Mouse (Mus musculus): ENCODE results near the gene Cacna1d. TPM values are rescaled to one million over a fixed set of nuclear protein-coding genes. Genes with fewer than 3 reads are reported as not detected.

Cacna1d gene
- total RNA-seq (2014; rRNA removed) (22.0 and 27.6 TPM in 2 replicates), polyA plus RNA-seq (2015; fragmentation: Nextera tagmentation; extraction: Ambion mirVana) (6.1 and 6.9 TPM in 2 replicates)

- no peak within 1 kb of the TSS for H3K9ac ChIP-seq (replicated peaks; ENCODE audit: low read length)
- no peaks in the 10 kb centered on the region for H3K27me3 ChIP-seq (ENCODE audit: insufficient read depth, low read length)
- H3K4me2 ChIP-seq (ENCODE audit: low read depth, low read length): no peak within 1 kb of the TSS
- H3K4me3 ChIP-seq (ENCODE audit: low read length): no peak within 1 kb of the TSS
- H3K36me3 ChIP-seq (ENCODE audit: insufficient read depth, low read length): peaks cover 10% of the 10 kb centered on the region
- no peak within 1 kb of the TSS for H3K27ac ChIP-seq
- no peaks in the 10 kb centered on the region for H3K9me3 ChIP-seq (ENCODE audit: low read length)
- no peak for ATAC-seq
- 89% methylated on average over 9 of the region's 9 CpGs for WGBS
- H3K4me1 ChIP-seq (ENCODE audit: insufficient read depth, low read length): no peaks in the 10 kb centered on the region
- DNase-seq (ENCODE audit: low spot score): no peak
- TF ChIP-seq CTCF (IDR thresholded peaks at IDR 0.05; ENCODE audit: low read depth): no peak
These were observed at the start of gene Cacna1d for GRCm38 (mm10) chr14:30491342-30491741. Cacna1d (minus strand) TSS chr14:30491455.

- WGBS: 73% methylated on average over 6 of the region's 6 CpGs
- DNase-seq (ENCODE audit: low spot score) (no peak), ATAC-seq (no peak)
- H3K27me3 ChIP-seq (ENCODE audit: insufficient read depth, low read length): no peaks in the 10 kb centered on the region
- H3K4me1 ChIP-seq (ENCODE audit: insufficient read depth, low read length): 0 out of 2 replicates have a peak, but pooled peaks cover 2% of the 10 kb centered on the region
- no peak overlapping the region for H3K27ac ChIP-seq
- no peaks in the 10 kb centered on the region for H3K36me3 ChIP-seq (ENCODE audit: insufficient read depth, low read length)
- no peaks in the 10 kb centered on the region for H3K9me3 ChIP-seq (ENCODE audit: low read length)
- H3K4me2 ChIP-seq (ENCODE audit: low read depth, low read length): no peak overlapping the region
- TF ChIP-seq CTCF (IDR thresholded peaks at IDR 0.05; ENCODE audit: low read depth): no peak
- H3K9ac ChIP-seq (replicated peaks; ENCODE audit: low read length): no peak overlapping the region
- H3K4me3 ChIP-seq (ENCODE audit: low read length): no peak overlapping the region
These were observed 42.7 kb upstream of the Cacna1d start for GRCm38 (mm10) chr14:30533780-30534450.

GRCm38 (mm10) chr14:30531896-30532295 lies 40.6 kb upstream of the Cacna1d start:
- no peak overlapping the region for H3K27ac ChIP-seq
- 0 out of 2 replicates have a peak, but pooled peaks cover 2% of the 10 kb centered on the region for H3K4me1 ChIP-seq (ENCODE audit: insufficient read depth, low read length)
- whole genome bisulfite sequencing: 90% methylated on average over 6 of the region's 6 CpGs
- no peak for ATAC-seq
- H3K27me3 ChIP-seq (ENCODE audit: insufficient read depth, low read length): no peaks in the 10 kb centered on the region
- H3K4me3 ChIP-seq (ENCODE audit: low read length): no peak overlapping the region
- H3K4me2 ChIP-seq (ENCODE audit: low read depth, low read length): no peak overlapping the region
- no peaks in the 10 kb centered on the region for H3K36me3 ChIP-seq (ENCODE audit: insufficient read depth, low read length)
- no peaks in the 10 kb centered on the region for H3K9me3 ChIP-seq (ENCODE audit: low read length)
- H3K9ac ChIP-seq (replicated peaks; ENCODE audit: low read length): no peak overlapping the region
- TF ChIP-seq CTCF (IDR thresholded peaks at IDR 0.05; ENCODE audit: low read depth): no peak
- no peak for DNase-seq (ENCODE audit: low spot score)

- DNase-seq (ENCODE audit: low spot score) (no peak), ATAC-seq (no peak)
- no peaks in the 10 kb centered on the region for H3K9me3 ChIP-seq (ENCODE audit: low read length)
- H3K27me3 ChIP-seq (ENCODE audit: insufficient read depth, low read length): no peaks in the 10 kb centered on the region
- no peak overlapping the region for H3K4me2 ChIP-seq (ENCODE audit: low read depth, low read length)
- no peak overlapping the region for H3K27ac ChIP-seq
- no peak for TF ChIP-seq CTCF (IDR thresholded peaks at IDR 0.05; ENCODE audit: low read depth)
- H3K4me1 ChIP-seq (ENCODE audit: insufficient read depth, low read length): 0 out of 2 replicates have a peak, but pooled peaks cover 2% of the 10 kb centered on the region
- 66% methylated on average over 5 of the region's 5 CpGs for whole genome bisulfite sequencing
- no peak overlapping the region for H3K9ac ChIP-seq (replicated peaks; ENCODE audit: low read length)
- H3K4me3 ChIP-seq (ENCODE audit: low read length): no peak overlapping the region
- no peaks in the 10 kb centered on the region for H3K36me3 ChIP-seq (ENCODE audit: insufficient read depth, low read length)
These were observed 40.2 kb upstream of the Cacna1d start for GRCm38 (mm10) chr14:30531431-30531830.

- no peak for ATAC-seq
- no peak overlapping the region for H3K4me2 ChIP-seq (ENCODE audit: low read depth, low read length)
- H3K4me3 ChIP-seq (ENCODE audit: low read length): no peak overlapping the region
- H3K36me3 ChIP-seq (ENCODE audit: insufficient read depth, low read length): no peaks in the 10 kb centered on the region
- DNase-seq (ENCODE audit: low spot score): peak; percentile 48
- 0 out of 2 replicates have a peak, but pooled peaks cover 2% of the 10 kb centered on the region for H3K4me1 ChIP-seq (ENCODE audit: insufficient read depth, low read length)
- no peaks in the 10 kb centered on the region for H3K9me3 ChIP-seq (ENCODE audit: low read length)
- H3K27ac ChIP-seq: no peak overlapping the region
- WGBS: 36% methylated on average over 8 of the region's 8 CpGs
- no peak for TF ChIP-seq CTCF (IDR thresholded peaks at IDR 0.05; ENCODE audit: low read depth)
- H3K9ac ChIP-seq (replicated peaks; ENCODE audit: low read length): no peak overlapping the region
- H3K27me3 ChIP-seq (ENCODE audit: insufficient read depth, low read length): no peaks in the 10 kb centered on the region
These were observed 39.5 kb upstream of the Cacna1d start for GRCm38 (mm10) chr14:30530726-30531269.

GRCm38 (mm10) chr14:30529454-30529853 lies 38.2 kb upstream of the Cacna1d start:
- no peak for DNase-seq (ENCODE audit: low spot score)
- no peak overlapping the region for H3K9ac ChIP-seq (replicated peaks; ENCODE audit: low read length)
- no peak overlapping the region for H3K4me3 ChIP-seq (ENCODE audit: low read length)
- H3K4me1 ChIP-seq (ENCODE audit: insufficient read depth, low read length): 0 out of 2 replicates have a peak, but pooled peaks cover 2% of the 10 kb centered on the region
- ATAC-seq: no peak
- no peak overlapping the region for H3K27ac ChIP-seq
- 88% methylated on average over 12 of the region's 12 CpGs for WGBS
- H3K36me3 ChIP-seq (ENCODE audit: insufficient read depth, low read length): 0 out of 2 replicates have a peak, but pooled peaks cover 6% of the 10 kb centered on the region
- no peak for TF ChIP-seq CTCF (IDR thresholded peaks at IDR 0.05; ENCODE audit: low read depth)
- H3K4me2 ChIP-seq (ENCODE audit: low read depth, low read length): no peak overlapping the region
- no peaks in the 10 kb centered on the region for H3K27me3 ChIP-seq (ENCODE audit: insufficient read depth, low read length)
- no peaks in the 10 kb centered on the region for H3K9me3 ChIP-seq (ENCODE audit: low read length)

GRCm38 (mm10) chr14:30528961-30529360 lies 37.7 kb upstream of the Cacna1d start:
- 0 out of 2 replicates have a peak, but pooled peaks cover 6% of the 10 kb centered on the region for H3K36me3 ChIP-seq (ENCODE audit: insufficient read depth, low read length)
- ATAC-seq (no peak), DNase-seq (ENCODE audit: low spot score) (no peak)
- no peak overlapping the region for H3K27ac ChIP-seq
- H3K4me3 ChIP-seq (ENCODE audit: low read length): no peak overlapping the region
- no peaks in the 10 kb centered on the region for H3K9me3 ChIP-seq (ENCODE audit: low read length)
- no peak for TF ChIP-seq CTCF (IDR thresholded peaks at IDR 0.05; ENCODE audit: low read depth)
- no peaks in the 10 kb centered on the region for H3K27me3 ChIP-seq (ENCODE audit: insufficient read depth, low read length)
- H3K4me1 ChIP-seq (ENCODE audit: insufficient read depth, low read length): 0 out of 2 replicates have a peak, but pooled peaks cover 2% of the 10 kb centered on the region
- H3K9ac ChIP-seq (replicated peaks; ENCODE audit: low read length): no peak overlapping the region
- 83% methylated on average over 5 of the region's 5 CpGs for WGBS
- H3K4me2 ChIP-seq (ENCODE audit: low read depth, low read length): no peak overlapping the region

Measured in hindbrain, postnatal 0 days (tissue).